Mouse (Mus musculus) retina, postnatal 7 days (tissue): ENCODE measurements at regions not wholly inside any gene's neighbourhood (a gene's known extent, or its start where the extent isn't known, plus 50 kb on each side); places are given as distances from the start of the nearest gene placed in this dataset.
A peak's percentile ranks its signal among the peaks of the same experiment; 100 is the strongest.
"Not testable (repeated sequence)": the region's sequence is repeated elsewhere in the genome, so short reads cannot be mapped to it uniquely, and the experiment has no call there.

ENCODE experiments used
- DNase-seq: peaks from one replicate; pipeline ENCODE4 v3.0.0-alpha.2; 2012; ENCODE audit warnings: low read depth, low spot score

DNA sequence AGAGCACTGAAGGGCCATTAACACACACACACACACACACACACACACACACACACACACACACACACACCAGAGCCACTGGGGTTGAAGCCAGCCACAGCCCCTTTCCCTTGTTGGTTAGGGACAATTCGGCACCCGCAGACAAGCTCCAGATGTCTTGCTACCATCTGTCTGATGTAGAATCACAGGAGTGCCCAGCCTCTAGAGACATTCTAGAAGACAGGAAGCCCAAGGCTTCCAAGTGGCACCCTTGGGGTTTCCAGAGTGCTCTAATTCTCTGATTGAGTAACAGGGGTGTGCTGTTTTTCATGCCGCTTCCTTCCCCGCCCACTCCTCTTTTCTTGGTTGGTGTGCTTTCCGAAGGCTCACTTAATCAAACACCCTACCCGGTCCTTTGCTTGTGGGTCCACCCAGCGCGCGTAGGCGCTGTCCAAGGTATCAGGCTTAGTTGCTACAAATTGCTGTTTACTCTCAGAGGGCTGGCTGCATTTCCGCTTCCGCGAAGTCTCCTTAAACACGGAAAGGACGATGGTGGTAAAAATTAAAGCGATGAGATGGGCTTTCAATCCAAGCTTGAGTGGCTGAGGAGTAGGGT lies 59.5 kb upstream of the Zbtb18 start:
- DNase-seq: no peak

DNA sequence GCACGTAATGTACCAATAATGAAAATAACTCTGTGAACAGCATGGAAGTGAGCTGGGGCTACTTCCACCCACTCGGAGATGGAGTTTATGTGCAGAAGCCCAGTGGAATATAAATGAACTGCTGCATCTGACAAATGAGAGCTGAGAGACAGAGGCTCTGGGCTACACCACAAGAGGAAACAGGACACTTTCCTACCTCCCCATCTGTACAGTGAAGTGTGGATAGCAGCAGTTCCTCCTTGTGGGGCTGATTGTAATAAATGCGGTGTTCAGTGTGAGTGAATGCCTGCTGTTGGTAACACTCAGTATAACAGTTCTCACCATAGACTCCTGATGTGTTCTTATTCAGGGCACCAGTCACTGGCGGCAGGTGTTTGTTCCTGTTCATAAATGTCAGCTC lies 60.0 kb upstream of the Zbtb18 start:
- DNase-seq: no peak

DNA sequence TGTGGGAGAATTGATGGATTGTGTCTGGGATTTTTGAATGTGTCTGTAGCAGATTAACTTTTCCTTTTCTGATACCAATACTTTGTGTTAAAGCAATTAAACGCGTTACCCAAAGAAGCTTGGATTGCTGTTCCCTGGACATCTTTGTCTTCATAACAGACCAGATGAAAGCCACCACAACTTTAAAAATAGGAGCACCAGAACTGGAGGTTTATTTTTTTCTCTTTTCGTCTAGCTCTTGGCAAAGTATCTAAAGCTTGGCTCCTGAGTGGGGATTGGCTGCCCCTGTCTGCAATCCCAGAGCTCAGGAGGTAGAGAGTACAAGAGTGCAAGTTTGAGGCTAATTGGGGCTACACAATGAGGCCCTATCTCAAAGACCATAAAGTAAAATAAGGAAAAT lies 64.0 kb upstream of the Zbtb18 start:
- no peak for DNase-seq

DNA sequence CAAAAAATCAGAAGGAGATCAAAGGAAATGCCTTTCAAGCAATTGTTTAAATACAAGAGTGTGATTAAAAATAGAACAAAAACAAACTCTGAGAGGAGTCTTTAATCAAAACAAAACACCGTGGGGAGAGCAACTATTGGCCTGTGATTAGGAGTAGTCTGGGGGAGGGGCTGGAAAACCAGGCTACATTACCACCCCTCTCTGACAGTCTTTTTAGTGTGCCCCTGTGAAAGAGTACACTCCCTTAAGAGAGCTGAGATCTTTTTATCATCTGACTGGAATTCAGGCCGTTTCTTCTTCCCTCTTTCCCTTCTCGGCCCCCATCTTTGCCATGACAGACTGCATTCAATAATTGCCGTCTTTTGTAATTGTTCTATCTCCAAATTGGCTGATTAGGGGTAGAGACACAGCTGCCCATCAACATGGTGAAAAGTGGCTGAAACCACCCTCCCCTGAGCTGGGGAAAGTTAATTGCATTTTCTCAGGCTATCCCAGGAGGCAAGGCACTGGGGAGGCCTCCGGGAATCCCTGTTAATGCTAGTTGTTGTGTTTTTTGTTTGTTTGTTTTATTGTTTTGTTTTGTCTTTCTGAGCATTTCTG lies 68.8 kb upstream of the Zbtb18 start:
- DNase-seq: no peak

DNA sequence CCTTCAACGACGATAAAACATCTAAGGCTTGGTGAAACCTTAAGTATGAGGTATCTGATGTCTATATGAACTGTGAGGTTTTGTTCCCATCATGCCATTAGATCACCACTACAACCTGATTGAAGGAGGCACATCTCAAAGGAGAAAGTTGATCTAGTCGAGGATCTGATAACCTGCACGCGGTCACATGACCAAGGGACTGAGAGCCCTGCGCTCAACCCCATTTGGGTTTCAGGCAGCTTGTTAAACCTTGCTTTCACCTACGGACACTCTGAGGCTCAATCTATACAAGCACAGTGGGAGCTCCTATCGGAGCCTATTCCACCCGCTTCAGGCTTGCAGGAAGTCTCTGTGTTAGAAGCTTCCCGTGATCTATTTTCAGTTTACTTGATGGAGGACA lies 70.1 kb upstream of the Zbtb18 start:
- no peak for DNase-seq

DNA sequence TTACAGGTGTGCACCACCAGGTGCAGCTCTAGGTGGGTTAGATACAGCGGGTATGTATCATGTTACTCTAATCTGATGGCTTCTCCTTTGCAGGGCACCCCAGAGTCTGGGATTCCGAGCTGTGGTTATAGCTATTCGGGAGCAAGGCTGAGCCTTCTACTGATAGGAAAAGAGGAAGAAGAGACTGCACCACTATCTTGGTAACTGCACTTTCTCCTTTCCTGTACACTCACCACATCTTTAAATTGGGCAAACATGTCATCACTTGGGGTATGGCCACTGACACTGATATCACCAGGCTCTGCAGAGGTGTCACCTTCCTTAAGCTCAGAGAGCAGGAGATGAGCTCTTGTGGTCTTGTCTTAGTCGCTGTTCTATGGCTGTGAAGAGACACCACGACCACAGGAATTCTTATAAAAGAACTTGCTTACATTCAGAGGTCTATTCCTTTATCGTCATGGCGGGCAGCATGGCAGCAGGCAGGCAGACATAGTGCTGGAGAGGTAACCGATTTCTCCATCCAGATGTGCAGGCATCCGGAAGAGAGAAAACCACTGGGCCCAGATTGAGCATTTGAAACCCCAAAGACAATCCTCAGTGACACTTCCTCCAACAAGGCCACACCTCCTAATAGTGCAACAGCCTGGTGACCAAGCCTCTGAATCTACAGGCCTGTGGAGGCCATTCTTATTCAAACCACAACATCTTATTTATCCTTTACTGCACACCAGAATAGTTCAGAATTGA lies 74.1 kb upstream of the Zbtb18 start:
- no peak for DNase-seq

DNA sequence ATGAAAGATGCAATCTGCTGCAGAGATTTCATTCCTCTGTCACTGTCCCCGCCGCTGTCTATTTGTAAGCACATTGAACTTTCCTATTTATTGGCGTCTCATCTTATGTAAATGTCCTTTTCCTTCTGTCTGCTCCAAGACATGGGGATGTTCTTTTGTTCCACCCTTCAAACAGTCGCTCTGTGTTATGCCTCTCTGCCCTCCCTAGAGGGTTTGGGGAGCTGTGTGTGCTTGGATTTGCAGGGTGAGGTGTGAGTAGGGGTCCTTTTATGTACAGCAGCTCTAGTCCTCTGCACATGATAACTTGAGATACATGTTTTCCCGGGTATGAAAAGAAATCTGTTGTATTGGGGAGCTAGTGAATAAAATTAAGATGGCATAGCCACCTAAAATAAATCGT lies 75.2 kb upstream of the Zbtb18 start:
- DNase-seq: no peak

DNA sequence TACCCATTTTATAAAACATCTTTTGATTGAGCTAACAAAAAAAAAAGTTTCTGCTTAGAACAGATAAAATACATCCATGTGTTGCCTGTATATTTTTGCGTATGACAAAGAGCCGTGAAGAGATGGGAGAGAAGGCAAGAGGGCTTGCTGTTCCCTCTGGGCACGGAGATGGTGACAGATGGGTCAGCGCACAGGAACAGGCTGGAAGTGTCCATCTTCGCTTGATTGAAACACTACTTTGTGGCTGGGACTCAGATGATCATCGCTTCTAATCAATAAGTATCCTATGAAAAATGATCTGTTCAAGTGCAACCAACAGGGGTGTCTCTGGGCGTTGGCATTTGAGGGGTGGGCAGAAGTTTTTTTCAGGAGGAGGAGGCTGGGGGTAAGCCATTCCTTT lies 75.7 kb upstream of the Zbtb18 start:
- DNase-seq: no peak

DNA sequence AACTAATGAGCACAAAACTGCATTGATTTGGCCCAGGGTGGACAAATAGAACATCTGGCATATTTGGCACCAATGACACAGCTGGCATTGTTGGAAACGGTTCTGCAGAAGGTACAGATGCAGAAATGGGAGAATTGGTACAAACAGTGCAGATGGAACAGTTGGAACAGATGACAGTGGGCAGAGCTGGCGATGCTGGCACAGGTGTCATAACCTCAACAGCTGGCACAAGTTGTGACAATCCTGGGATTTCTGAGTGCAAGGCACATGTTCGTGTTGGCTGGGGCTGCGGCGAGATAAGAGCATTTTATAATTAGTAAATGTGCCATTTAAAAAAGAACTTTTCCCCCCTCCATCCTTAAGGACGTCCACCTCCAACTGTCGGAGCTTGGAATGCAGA lies 77.8 kb upstream of the Zbtb18 start:
- DNase-seq: no peak

DNA sequence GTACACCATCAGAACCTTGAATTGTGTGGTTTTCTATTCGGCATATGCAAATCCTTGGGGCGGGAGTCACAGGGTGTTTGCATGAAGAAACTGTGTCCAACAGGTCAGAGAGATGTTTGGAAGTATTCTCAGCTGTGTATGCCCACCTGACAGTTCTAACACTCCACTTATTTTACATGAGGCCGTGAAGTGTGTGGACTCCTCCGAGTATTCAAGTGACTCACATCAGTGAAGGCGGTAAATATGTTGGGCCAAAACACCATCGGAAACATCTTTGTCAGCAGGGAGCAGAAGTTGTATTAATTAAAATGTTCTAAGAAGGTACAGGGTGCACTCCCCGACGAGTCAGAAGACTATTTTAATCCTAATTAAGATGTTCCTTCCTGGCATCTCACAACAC lies 79.8 kb upstream of the Zbtb18 start:
- DNase-seq: no peak

DNA sequence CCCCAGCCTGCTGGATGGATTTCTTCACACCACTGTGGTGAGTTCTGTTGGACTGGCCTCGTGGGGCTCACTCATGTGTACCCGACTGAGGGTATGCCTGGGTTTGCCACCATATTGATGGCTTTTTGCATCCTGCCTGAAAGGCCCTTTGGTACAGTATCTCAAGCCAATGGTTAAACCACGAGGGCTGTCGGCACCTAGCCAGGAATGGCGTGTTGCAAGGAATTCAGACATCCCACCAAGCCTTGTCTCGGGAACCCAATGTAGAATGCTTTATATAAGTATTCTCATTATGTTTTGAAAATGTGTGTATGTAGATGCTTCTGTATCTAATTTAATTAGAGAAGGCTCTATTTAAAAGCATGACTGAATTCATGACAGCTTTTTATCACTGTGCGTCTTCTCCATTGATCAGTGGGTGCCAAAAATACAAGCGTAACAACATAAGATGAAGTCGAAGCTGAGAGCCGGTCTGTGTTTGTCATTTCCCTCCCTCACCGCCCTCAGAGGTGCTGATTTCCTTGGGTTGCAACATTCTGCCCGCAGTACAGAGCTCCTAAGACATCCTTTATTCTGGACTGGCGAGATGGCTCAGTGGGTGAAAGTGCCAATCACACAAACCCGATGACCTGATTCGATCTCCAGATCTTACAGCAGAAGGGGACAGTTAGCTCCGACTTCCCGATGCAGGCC lies 90.5 kb upstream of the Akt3 start:
- DNase-seq: no peak

DNA sequence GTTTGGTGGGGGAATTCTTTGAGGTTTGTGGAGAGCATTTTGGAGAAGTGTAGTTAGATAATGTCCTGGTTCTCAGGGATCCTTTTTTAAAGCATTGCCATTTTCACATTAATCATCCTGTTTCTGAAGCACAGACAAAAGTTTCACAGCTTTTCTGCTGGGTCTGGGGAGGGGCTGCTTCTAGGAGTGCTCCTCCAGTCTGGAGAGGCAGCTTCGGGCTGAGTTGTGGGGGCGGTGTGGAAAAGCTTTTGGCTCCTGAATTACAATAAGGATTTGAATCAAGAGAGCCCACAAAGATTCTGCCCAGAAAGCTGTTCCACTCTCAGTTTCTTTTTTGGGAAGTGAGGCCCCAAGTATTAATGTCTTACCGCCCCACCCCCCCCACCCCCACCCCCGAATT lies 89.2 kb upstream of the Akt3 start:
- no peak for DNase-seq

DNA sequence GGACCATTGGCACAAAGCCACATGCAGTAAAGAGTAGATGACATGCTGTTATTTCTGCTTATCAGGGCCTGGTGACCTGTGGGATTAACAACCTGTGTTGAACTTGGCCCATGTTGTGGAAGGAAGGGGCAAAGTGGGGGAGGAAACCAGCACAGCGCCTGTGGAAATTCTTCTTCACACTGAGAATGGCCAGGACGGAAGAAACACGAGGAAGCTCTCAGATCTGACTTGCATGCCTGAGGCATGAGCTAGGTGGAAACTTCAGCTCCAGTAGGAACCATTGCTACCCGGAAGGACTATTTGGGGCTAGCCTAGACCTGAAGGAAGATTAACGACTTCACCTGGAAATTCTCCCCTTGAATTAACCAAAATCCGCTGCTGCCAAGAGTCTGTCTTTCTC lies 88.5 kb upstream of the Akt3 start:
- no peak for DNase-seq

DNA sequence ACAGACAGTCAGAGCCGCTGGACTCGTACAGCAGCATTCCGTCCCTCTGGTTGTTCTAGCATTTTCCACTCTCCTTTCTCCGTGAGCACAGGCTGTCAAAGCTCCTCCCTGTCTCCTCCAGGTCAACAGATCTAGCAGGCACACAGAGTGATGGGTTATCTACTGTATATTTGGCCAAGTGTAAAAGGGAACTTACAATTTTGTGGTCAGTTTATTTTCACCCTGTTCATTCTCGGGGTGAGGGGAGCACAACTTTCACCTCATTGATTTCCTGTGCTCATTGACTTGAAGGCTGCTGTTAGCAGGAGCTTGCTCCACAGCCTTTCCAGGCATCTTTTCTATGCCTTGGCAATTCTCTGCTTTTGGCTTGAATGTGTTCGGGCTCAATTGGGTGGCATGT lies 87.5 kb upstream of the Akt3 start:
- no peak for DNase-seq

DNA sequence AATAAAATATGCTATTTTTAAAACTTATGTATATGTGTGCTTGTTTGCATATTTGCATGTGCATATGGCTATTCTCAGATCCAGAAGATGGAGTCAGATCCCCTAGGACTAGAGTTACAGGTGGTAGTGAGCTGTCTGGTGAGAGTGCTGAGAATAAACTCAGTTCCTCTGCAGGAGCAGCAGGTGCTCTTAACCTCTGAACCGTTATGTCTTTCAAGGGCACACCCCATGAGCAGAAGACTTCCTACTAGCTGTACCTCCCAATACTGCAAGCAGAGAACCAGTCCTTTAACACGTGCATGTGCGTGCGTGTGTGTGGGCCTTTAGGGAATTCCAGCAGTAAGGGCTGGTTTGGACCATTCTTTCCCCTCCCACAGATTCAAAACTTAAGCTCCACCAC lies 85.9 kb upstream of the Akt3 start:
- DNase-seq: no peak

DNA sequence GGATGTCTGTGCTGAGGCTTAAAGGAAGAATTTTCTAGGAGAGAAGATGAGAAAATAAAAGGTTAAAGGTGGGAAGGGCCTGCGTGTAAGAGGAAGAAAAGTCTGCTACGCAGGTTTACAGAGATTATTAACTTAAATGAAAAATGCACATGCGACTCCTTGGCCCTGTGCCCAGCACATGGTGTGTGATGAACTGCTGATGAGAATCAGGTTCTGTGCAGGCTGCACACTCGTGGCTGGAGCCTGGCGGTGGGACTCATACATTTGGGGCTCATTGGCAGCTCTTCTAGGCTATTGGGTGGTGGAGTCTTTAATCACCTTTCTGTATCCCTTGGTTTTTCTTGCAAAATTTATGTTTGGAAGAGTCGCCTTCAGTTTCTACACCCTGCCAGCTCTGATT lies 85.1 kb upstream of the Akt3 start:
- DNase-seq: no peak

DNA sequence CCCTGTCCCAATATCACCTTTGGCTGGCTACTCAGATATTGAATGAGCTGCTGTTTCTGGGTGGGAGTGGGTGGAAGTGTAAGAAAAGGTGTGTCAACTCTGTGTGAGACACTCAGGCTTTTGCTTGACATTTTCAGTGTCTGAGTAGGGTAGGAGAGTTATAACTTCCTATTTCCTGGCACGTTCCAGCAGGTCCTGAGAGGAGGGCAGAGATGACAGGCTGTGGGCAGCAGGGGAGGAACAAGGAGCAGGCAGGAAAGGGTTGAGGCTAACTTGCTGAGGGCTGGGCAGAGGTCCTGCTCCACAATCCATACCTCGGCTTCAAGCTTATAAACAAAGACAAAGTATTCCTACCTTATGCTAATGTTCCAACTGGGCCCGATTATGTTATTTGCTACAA lies 82.2 kb upstream of the Akt3 start:
- no peak for DNase-seq

DNA sequence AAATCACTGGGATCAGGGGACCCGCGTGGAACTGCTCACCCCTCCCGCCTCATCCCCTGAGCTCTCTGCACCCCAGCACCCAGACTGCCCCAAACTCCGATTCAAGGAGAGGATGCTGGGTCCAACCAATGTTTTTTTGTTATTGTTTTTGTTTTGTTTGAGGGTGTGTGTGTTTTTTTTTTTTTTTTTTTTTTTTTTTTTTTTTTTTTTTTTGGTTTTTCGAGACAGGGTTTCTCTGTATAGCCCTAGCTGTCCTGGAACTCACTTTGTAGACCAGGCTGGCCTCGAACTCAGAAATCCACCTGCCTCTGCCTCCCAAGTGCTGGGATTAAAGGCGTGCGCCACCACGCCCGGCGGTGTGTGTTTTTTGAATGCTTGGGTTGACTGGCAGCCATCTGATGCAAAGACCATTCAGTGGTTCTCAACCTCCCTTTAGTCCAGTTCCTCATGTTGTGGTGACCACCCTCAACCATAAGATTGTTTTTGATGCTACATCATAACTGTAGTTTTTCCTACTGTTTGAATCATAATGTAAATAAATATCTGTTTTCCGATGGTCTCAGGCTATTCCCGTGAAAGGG lies 81.3 kb upstream of the Akt3 start:
- DNase-seq: not testable (repeated sequence)

DNA sequence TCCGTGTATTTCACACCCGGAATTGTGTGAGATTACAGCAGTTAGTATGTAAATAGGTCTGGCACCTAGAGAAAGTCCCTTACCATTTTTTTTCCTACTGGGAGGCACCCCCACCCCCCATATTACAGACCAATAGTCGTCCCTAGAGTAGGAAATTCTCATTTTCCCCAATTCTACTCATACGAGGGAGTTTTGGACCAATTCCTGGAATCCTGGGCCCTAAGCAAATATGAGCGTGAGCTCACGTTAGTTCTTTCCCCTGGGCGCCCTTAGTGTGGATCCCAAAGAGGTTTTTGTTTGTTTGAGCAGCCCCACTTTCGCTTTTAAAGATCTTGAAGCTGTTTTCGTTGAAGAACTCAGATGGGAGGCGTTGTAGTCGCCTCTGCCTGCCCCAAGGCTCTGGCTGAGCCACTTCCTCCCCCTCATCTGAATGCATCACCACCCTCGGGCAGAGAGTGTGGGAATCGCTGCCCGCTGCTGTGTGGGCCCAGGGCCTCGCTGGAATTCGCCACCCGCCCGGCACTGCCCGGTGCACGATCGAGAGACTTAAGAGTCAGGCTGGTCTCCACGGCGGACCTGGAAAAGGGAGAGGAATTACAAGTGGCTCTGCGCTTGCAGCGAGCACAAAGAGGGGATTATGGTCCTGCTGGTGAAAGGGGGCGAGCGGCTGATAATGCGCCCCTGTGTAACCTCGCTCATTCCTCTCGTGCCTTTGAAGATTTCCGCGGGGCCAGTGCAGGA lies 80.6 kb upstream of the Akt3 start:
- peak; percentile 30 for DNase-seq

DNA sequence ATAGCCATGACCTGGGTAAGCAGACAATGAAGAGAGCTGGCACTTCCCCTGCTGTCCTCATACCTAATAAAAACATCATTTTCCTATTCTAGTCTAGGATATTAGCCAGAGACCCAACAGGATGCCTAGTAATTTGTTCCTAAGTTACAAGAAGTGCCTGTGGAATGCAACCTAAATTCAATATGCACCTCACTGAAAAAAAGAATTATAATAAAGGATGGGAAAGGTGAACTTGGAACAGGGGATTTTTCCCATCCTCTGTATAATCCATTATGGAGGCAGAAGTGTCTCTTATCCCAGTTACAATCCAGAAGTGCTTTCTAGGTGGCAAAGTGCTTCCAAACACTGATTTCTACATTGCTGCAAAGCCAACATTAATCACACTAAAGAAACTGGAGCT lies 79.8 kb upstream of the Akt3 start:
- DNase-seq: no peak

DNA sequence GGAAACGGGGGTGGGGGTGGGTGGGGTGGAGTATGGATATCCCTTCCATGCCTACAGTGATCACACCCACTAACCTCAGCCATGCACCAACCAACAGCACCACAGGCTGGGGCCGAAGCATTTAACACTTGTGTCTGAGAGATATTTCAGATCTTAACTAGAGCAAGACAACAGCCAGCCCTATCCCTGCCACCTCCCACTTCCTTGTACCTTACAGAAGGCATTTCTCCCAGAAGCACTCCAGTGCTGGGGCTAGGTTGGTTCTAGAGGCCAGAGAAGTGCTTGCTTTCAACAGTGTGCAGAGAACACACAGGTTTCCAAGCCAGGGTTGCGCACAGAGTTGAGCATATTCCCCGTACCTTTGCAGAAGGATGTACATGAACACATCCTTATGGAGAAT lies 79.1 kb upstream of the Akt3 start:
- DNase-seq: no peak

DNA sequence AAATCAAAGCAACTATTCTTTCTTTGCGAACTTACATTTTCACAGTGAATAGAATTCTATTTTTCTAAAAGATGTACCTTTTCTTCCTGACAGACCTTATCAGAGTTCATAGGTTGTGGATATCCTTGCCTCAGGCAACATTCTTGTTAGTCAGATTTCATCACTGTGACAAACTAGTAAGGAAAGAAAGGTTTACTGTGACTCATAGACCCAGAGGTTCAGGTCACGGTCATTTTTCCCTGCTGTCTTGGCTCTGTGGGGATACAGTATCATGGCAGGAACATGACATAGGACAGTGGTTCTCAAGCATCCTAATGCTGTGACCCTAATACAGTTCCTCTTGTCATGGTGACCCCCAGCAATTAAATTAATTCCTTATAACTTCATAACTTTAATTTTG lies 78.4 kb upstream of the Akt3 start:
- no peak for DNase-seq
